Mouse (Mus musculus): ENCODE data around the gene Gmpr.
A peak's percentile ranks its signal among the peaks of the same experiment; 100 is the strongest.
"Not testable (repeated sequence)": the region's sequence is repeated elsewhere in the genome, so short reads cannot be mapped to it uniquely, and the experiment has no call there.

Gene Gmpr

DNA sequence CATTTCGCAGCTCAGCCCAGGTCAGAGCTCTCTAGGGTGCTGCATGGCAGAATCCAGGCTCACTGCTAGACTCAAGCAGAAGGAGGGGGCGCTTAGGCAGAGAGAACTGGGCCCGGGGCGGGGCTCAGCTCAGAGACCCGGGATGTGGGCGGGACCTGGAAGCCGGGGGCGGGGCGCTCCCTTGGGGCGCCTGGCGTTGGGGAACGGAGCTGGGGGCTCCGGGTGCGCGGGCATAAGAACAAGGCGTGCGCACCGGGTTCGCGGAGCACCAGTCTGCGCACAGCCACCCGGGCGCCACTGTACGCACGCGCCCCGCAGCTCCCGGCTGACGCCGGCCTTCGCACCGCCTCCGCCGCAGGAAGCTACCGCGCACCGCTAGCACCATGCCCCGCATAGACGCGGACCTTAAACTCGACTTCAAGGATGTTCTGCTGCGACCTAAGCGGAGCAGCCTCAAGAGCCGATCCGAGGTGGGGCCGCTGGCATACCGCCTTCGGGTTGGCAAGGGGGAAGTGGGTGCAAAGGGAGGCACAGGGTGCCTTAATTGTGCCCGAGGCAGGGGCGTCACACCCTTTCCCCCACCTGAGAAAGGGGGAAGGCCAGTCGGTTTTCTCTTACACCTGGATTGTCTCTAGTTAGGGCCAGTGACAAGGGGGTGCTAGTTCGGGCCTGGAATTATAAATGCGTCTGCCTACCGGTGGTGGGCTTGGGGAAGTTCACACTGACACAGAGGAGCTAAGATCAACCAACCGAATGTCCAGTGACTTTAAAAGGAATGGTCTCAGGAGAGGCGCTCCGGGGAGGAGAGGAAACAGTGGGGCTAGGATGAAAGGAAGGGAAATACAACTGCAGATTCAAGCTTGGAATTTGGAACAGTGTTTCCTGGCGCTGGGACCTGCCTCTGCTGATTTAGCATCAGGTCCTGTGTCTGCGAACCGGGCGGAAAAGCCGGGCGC is at the start of gene Gmpr:
Gene Gmpr, plus strand, starts transcription at position 171 of the 956 bp plus-strand sequence.
- no peak for DNase-seq (ENCODE audit: extremely low spot score, low read depth, low spot score)

DNA sequence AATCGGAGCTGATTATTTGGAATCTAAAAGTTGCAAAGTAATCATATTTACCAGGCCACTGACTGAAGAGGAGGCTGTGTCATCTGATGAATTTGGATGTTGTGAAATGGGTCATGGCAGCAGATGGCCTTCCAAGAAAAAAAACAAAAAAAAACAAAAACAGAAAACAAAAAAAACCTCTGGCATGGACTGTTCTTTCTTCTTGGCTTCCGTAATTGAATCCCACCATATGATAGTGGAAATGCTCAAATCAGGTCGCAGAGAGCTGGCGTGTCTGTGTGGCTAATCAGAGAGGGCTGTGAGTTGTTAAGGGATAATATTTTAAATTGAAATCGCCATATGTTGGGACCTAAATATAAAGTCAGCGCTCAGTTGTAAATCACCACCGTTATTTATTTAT is 49.8 kb upstream of the Gmpr start:
- DNase-seq (ENCODE audit: extremely low spot score, low read depth, low spot score): no peak

DNA sequence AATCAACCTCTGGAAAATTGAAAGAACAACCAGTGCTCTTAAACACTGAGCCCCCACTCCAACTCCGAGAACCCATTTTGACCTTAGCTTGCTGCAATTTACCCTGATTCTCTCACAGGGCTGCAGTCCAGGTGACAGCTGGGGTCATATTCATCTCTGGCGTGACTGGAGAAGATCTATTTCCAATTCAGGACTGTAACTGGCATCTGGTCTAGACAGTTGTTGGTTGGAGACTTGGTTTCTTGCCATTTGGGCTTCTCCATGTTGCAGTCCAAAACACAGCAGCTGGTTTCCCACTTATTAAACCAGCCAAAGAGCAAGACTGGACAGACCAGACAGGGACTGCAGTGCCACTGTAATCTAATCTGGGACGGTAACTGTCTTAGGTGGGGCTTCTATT is 47.1 kb upstream of the Gmpr start:
- DNase-seq (ENCODE audit: extremely low spot score, low read depth, low spot score): no peak

DNA sequence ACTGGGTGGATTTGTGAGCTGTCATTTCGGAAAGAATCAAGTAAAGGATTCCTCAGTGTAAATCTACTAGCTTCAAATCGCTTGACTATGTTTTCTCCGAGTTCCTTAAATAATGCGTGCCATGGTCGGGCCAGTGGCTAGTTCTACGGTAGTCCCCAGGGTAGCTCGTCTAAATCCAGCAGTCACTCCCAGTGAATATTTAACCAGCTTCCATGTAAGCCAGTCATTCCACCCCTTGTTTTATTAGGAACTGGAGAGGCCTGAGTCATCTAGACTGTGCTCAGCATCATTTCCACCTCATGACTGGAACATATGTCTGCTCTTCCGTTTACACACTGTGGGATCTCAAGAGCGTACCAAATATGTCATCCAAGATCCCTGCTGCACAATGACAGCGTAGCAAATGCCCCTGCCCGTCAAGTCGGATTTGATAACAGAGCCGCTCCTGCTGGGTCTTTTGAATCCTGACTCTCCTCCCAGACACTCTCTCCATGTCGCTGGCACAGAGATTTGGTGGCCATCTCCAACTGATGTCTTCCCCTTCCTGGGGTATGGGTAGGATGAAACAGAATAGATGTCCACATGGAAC is 45.8 kb upstream of the Gmpr start:
- no peak for DNase-seq (ENCODE audit: extremely low spot score, low read depth, low spot score)

DNA sequence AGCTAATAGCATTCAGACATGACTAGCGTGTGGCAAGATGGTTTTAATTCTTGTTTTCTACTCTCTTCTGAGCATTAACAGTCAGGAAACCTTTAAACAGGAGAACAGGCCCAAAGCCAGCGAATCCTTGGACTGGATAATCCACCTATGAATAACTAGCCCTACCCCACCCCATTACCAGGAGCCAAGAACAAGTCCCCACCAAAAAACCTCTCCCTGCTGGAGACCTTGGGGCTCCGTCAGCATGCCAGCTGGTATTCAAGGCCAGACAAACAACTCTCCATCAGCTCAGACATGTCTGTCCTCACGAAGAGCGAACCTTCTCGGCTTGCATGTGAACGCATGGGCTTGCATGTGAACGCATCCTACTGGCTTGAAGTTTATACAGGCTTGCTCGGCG is 41.6 kb upstream of the Gmpr start:
- DNase-seq (ENCODE audit: extremely low spot score, low read depth, low spot score): no peak

DNA sequence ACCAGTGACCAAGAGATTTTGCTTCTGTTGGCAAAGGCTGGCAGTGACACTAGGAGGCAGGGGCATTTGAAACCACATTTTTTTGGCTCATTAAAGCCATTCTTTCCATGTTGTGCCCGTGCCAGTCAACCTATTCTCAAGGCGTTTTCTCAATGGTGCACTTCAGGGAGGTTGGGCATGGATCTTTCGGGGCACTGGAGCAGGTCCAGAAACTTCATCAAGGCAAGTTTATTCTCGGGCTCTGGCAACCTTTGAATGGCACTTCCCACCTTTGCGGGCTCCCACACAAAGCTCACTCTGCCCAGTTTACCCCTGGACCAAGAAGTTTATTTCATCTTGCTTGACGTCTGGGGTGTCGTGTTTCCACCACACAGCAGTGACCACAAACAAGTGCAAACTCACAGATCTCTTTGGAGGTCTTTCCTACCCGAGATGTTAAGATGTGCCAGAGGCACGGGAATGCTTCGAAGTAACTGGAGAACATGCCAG is 41.2 kb upstream of the Gmpr start:
- no peak for DNase-seq (ENCODE audit: extremely low spot score, low read depth, low spot score)

DNA sequence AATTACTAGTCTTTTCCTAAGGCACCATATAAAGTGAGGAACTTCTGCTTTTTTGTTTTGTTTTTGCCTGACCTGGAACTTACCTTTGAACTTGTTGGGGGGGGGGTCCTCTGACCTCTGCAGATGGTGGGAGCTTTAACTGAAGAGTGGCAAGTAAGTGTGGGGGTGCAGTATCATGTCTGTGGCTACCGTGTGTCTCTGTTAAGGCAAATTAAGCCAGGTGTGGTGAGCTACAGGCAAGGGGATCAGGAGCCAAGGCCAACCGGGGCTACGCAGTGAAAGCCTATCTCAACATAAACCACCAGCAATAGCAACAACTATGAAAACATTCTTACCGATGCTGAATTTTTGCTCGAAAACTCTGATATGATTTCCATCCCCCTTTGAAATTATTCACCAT is 38.5 kb upstream of the Gmpr start:
- no peak for DNase-seq (ENCODE audit: extremely low spot score, low read depth, low spot score)

DNA sequence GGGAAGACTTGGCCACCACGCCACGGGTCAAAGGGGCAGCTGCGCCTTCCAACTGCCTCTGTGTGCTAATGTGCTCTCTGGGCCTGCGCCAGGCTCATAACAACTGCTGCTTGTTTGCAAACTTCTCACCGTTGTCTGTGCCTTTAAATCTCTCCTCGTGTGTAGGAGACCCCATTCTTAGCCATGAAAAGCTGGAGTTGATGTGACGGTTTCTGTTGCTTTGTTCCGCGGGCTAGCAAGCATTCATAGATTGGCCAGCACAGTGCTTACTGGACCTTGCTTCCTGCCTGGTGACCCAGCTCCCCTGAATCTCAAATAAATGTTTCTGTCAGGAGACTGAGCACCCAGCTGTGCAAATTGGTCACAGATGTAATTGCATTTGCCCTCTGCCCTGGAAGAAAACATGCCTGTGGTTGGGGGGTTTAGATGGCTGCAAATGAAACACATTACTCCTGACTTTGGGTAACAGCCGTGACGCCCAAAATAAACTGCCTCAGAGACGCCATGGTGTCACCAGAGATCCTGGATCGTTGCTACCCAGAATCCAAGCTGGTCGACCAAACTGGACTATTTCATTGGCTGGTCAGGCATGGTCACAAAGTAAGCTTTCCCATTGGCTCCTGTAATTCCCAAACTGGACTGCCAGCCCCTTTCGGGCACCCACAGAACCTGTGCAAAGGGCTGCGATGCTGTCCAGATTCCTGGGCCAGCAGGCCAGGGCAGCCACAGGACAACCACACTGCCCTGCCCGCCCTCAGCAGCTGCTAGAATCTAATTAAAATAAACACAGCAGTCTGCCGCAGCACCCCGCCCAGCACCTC is 37.6 kb upstream of the Gmpr start:
- peak; percentile 82 for DNase-seq (ENCODE audit: extremely low spot score, low read depth, low spot score)

DNA sequence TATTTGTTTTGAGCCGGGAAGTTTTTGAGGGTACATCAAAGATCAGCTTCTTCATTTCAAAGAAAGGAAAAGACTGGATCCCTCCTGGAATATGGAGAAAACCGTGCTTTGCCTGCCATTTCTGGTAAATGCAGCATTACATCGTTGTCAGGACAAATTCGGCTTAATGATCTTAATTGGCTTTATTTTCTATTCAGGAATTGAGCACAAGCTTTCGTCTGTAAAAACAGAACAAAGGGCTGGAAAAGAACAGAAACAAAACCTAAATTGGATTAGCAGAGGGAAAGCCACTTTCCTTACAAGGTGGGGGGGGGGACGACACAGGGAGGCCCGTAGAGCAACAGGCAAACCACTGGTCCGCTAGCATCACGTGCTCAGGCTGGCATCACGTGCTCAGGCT is 33.9 kb upstream of the Gmpr start:
- DNase-seq (ENCODE audit: extremely low spot score, low read depth, low spot score): no peak

DNA sequence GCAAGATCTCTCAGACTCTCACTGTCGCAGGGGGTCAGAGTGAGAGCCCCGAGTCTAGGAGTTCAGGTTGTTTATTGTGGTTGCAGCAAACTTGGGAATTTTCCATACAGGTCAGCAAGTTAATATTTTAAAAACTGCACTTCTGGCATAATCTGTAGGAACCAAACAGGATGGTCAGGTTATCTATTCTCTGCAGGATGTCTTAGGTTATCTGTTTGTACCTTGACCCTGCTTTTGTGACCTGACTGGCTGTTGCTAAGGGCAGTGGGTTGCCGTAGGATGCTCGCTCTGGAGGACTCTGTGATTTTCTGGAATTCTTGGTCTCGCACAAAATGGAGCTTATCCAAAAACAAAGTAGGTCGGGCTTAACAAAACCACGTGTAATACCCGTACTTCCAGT is 31.9 kb upstream of the Gmpr start:
- no peak for DNase-seq (ENCODE audit: extremely low spot score, low read depth, low spot score)

DNA sequence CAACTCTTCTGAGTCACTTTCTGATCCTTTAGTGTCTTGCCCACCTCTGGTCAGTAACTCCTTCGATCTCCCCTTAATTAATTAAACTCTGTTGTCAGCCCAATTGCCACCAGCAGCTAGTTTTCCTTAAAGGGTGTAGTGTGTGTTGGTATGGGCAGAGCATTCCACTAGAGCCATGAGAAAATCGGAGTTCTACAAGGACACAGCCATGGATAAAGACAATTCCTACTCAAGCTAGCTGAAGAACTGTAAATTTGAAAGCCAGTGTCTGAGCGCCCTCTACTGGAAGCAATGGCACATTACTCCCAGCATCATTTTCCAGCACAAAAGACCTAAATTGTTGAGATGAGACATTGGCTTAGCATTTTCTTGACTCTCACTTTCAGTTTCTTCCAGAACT is 30.1 kb upstream of the Gmpr start:
- no peak for DNase-seq (ENCODE audit: extremely low spot score, low read depth, low spot score)

DNA sequence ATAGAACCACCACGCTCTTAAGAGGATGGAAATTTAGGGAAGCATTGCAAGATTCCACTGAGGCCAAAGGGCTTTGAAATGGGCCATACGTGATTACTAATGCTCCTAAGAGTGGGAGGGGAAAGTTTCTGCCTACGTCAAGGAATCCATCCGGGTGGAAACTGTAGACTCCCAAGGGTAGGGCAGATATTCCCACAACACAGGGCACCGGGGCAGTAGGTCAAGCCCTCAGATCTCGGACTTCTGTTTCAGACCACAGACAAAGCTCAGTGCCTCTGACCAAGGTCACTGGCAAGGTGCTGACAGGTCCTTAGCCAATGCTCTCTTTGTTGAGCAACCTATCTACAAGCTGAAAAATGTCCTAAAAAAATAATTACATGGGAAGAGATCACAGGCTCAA is 27.3 kb upstream of the Gmpr start:
- no peak for DNase-seq (ENCODE audit: extremely low spot score, low read depth, low spot score)

DNA sequence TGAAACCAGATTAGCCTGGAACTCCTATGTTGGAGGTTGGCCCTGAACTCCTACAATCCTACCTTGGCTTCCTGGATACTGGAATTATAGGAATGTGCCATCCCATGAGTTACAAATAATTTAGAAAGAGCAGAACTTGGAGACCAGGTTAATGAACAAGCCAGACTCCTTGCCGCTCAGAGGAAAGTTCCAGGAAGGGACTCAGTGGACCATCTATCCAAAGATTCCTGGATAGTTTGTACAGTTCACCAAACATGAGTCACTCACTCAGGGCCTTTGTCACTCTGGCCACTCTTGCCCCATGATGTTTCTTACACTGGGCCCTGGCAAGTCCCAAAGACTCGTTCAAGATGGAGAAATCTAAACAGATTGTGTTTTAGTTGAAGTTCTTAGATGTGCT is 24.0 kb upstream of the Gmpr start:
- no peak for DNase-seq (ENCODE audit: extremely low spot score, low read depth, low spot score)

DNA sequence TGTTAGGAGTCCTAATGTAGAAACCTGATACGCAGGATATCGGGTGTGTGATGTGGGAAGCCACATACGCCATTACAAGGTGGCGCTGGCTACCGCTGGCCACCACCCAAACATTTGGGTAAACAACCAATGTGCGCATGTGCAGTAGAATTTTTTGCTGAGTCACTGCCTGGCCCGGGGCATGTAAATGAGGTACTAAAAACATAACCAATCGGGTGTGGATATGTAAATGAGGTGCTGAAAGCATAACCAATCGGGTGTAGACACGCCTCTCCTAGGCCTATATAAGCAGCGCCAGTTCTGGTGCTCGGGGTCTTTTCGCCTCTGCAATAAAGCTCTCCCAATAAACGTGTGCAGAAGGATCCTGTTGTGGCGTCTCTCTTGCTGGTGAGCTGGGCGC is 23.3 kb upstream of the Gmpr start:
- DNase-seq (ENCODE audit: extremely low spot score, low read depth, low spot score): not testable (repeated sequence)

DNA sequence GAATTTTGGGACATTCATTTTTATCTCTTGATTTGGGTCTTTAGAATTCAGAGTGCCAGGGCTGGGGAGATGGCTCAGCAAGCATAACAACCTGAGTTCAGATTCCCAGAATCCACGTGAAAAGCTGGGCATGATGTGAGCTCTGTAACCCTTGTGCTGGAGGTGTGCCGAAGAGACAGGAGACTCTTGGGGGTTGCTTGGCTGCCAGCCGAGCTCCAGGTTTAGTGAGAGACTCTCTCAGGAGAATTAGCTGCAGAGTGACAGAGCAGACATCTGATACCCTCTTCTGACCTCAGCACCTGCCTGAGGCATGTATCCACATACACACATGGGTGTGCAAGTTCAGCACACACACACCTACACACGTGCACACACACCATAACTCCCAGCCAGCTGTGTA is 21.6 kb upstream of the Gmpr start:
- DNase-seq (ENCODE audit: extremely low spot score, low read depth, low spot score): no peak

DNA sequence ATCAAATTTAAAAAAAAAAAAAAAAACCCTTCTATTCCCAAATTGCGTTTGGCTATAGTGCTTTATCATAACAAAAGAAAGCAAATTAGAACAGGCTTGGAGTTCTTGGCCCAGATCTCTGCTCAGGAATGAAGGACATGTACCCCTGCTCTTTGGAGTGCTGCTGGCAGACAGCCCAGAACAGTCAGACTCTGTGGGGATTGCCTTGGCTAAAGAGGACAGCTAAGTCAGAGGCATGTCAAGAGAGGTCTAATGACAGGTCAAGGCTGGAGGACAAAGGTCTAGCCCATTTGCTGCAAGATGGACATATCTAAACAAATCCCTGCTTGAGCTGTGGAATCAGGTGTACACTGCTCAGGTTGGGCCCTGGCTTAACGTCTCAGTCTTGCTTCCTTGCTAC is 20.6 kb upstream of the Gmpr start:
- DNase-seq (ENCODE audit: extremely low spot score, low read depth, low spot score): no peak

DNA sequence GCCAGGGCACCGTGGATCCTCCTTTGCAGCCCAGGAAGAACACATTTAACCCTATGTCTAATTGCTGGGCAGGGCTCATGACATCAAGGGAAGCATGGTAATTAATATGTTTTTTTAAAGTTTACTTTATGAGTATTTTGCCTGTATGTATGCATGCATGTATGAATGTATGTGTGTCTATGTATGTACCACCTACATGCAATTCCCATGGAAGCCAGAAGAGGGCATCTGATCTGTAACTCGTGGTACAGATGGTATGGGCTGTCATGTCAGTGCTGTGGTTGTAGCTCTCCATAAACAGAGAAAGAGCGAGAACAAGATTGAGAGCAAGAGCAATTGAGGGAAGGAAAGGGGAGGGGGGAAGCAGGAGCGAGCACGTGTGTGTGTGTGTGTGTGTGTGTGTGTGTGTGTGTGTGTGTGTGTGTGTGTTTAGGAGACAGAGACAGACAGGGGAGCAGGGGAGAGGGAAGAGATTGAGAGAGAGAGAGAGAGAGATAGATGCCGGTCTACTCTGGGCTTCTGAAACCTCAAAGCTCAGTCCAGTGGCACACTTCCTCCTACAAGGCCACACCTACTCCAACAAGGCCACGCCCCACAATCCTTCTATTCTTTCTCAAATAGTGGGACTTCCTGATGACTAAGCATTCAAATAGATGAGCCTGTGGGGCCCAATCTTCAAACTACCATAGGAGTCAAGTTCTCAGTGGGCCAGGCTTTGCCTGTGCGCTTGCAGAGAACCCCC is 15.1 kb upstream of the Gmpr start:
- DNase-seq (ENCODE audit: extremely low spot score, low read depth, low spot score): no peak

DNA sequence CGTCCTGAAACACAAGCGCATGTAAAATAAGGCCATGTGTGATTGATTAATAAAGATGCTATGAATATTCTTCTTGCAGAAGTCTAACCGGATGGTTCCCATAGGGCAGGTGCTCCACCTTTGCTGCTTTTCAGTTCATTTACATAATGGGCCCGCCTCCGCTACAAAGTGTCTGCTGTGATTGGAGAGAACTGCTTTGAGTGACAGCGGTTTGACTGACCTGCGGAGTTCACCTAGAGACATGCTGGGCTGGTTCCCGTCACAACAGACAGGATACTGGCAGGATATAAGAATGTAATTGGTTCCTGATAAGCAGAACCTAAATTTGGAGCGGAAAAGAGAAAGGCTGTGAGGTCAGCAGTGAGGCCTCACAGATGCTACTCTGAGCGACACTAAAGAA is 13.4 kb upstream of the Gmpr start:
- no peak for DNase-seq (ENCODE audit: extremely low spot score, low read depth, low spot score)

DNA sequence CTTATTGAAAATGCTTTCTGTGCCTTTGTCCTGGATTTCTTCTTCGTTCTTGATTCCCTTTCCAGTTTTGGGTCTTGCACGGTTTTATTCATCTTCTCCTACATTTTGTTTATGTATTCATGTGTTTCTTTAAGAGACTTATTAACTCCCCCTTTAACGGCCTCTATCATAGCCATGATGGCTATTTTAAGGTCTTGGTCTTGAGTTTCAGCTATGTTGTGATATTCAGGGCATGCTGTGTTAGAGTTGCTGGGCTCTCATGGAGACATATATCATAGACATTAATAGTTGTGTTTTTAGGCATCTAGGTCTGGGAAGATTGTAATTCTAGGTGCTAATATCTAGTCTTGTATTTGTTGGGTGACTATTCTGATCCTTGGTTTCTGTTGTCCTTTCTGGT is 8.6 kb upstream of the Gmpr start:
- DNase-seq (ENCODE audit: extremely low spot score, low read depth, low spot score): no peak

DNA sequence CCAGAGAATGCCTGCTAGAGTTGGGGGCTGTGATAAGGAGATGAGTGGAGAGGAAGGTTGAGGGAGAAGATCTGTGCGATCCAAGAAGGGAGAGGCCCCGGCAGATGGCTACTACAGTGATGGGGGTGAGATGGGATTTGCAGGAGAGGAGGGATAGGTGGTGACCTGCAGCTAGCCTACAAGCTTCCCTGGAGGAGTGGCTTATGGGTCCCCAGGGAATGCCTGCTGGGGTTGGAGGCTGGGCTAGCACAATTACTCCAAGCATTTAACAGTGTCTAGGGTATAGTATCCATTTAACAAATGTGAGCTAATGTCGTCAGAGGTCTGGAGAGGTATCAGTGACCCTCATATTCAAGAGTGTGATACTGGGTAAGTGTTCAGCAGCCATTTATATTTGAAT is 7.9 kb upstream of the Gmpr start:
- no peak for DNase-seq (ENCODE audit: extremely low spot score, low read depth, low spot score)

DNA sequence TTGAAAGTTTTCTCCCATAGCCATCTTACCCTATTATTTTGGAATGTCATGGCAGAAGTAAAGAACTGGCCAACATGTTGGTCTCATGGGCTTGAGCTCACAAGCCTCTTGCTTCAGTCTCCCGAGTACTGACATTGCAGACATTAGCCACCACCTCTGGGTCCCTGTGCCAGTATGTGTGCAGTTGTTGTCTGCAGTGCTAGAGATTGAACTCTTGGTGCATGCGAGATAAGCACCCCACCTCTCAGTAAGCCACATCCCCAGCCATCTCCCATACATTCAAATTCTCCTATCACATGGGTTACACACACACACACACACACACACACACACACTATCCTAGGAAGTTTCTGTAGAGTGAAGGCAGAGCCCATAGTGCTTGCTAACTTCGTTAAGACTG is 7.3 kb upstream of the Gmpr start:
- DNase-seq (ENCODE audit: extremely low spot score, low read depth, low spot score): no peak

All from hindlimb bud, embryonic 11.5 days (tissue).